Mouse (Mus musculus) stomach, postnatal 0 days (tissue): ENCODE results near the gene Hist1h4b.

Experiments used
- CTCF ChIP-seq: IDR thresholded peaks from 2 replicates; pipeline ENCODE4 v1.5.1; 2016; ENCODE audit warnings: antibody characterized with exemption, low read depth, mild to moderate bottlenecking, moderate library complexity
- EP300 ChIP-seq: optimal IDR thresholded peaks from 2 replicates; pipeline ENCODE3; 2016; ENCODE audit warnings: antibody characterized with exemption

DNA sequence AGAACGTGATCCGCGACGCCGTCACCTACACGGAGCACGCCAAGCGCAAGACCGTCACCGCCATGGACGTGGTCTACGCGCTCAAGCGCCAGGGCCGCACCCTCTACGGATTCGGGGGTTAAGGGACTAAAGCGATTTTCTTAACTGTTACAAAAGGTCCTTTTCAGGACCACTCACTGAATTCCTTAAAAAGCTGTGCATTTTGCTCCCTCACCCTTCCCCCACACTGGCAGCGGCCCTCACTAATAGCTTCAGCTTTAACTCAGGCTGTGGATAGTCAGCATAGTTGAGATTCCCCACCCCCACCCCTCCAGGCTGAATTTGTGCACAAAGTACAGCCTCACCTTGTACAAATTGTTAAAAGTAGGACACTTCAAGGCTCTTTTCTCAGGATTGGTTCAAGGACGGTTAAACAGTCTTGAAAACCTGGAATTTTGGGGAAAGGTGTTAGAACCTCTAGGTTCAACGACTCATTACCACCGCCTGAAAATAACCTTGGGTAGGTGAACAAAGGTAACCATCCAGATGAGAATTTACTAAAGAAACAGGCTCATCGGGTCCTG is 479 bp downstream of the Hist1h4b start:
- TF ChIP-seq CTCF (no peak), EP300 (no peak)
